Mouse (Mus musculus) cerebellum, adult 2 months (tissue): Measurements from ENCODE around the gene Pgghg.

Source experiments
- CTCF ChIP-seq: fragments of 200-500 bp; IDR thresholded peaks from 2 replicates; pipeline ENCODE4 v1.5.1; 2011; ENCODE audit warnings: low read depth, mild to moderate bottlenecking, control low read depth, low read length, moderate library complexity, borderline replicate concordance; ENCODE audit not compliant: insufficient read depth
- POLR2A ChIP-seq: fragments of 200-500 bp; IDR thresholded peaks from 2 replicates; pipeline ENCODE4 v1.6.1; 2011; ENCODE audit warnings: low read length, control low read depth, borderline replicate concordance; ENCODE audit not compliant: insufficient read depth

GRCm38 (mm10) chr7:140920418-140921029 is 20.7 kb upstream of the Pgghg start, which contains the start of gene Nlrp6:
- TF ChIP-seq POLR2A (no peak), CTCF (no peak)
